Mouse (Mus musculus): ENCODE measurements around the gene Ccl28.
"Not testable (repeated sequence)": the region's sequence is repeated elsewhere in the genome, so short reads cannot be mapped to it uniquely, and the experiment has no call there.

Ccl28 gene

GRCm38 (mm10) chr13:119648891-119649698 is 25.5 kb downstream of the Ccl28 start:
- DNase-seq (ENCODE audit: low read depth) = no peak

DNA sequence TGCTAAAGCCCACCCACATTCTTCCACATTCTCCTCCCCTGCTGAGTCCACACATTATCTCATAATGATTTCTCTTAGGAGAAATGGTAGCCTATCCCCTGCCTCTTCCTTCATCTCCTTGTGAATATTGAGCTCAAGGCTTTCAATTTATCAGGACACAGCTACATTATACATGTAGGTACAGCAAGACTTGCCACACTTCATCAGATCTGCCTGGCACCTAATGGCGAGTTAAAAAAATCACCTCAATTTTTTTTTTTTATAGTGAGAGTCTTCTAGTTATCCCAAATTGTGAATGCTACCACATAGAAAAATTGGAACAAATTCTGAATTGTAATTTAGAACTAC is 26.1 kb downstream of the Ccl28 start:
- DNase-seq (ENCODE audit: low read depth) = no peak

- peak; percentile 45 for DNase-seq (ENCODE audit: low read depth)
These were observed 31.1 kb downstream of the Ccl28 start for GRCm38 (mm10) chr13:119654734-119655133.

GRCm38 (mm10) chr13:119656246-119656645 is 32.6 kb downstream of the Ccl28 start:
- no peak for DNase-seq (ENCODE audit: low read depth)

DNA sequence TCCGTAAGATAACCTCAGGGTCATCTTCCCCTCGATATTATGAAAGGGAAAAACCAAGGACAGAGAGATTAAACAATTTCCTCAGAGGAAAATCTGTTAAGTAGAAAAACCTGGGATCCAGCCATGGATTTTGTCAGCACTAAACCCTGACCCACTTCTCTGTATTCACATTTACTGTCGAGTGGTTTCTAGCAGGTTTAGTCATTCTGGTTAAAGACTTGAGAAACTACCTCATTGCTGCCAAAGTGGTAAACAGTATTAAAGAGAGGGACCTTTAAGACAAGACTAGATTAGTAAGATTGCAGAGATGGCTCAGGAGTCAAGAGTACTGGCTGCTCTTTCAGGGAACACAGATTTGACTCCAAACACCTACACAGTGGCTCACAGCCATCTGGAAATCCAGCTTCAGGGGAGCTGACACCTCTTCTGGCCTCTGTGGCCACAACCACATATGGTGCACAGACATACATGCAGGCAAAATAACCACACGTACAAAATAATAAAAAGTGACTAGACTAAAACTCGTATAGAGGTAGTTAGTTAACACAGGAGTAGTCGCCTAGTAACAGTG is 33.3 kb downstream of the Ccl28 start:
- DNase-seq (ENCODE audit: low read depth) = peak; percentile 59

- not testable (repeated sequence) for DNase-seq (ENCODE audit: low read depth)
These were observed 37.8 kb downstream of the Ccl28 start for GRCm38 (mm10) chr13:119661420-119661819.

DNA sequence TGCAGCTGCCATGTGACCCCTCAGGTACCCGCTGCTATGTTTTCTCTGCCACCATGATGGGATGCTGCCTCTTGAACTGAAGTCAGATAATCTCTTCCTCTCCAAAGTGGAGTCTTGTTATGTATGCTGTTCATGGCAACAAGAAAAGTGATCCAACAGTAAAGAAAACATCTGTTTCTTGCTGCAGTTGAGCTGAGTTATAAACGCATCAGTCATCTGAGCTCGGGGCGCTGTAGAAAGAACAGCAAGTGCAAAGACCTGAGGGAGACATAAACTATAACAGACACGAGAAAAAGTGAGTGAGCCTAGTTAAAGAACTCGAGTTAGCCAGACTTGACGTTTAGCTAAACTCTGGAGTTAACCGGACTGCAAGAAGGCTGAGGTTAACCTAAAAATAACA is 55.2 kb downstream of the Ccl28 start:
- DNase-seq (ENCODE audit: low read depth) = peak; percentile 31

DNA sequence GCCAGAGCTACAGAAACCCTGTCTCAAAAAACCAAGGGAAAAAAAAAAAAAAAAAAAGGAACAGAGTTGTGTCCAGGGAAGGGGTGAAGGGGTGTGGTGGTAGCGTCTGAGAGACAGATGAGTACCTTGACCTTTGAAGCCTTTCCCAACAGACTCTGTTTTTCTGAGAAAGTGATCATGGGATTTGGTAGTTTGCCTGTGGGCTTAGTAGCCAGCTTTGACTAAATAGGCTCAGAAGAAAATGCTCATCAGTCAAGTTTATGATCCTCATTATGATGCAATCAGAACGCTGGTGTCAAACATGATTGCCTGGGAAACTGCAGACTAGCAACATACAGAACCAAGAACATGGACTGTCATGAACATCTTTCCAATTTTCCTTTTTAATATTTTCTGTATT is 56.1 kb downstream of the Ccl28 start:
- DNase-seq (ENCODE audit: low read depth) = no peak

- DNase-seq (ENCODE audit: low read depth) = no peak
These were observed 57.5 kb downstream of the Ccl28 start for GRCm38 (mm10) chr13:119681161-119681560.

DNA sequence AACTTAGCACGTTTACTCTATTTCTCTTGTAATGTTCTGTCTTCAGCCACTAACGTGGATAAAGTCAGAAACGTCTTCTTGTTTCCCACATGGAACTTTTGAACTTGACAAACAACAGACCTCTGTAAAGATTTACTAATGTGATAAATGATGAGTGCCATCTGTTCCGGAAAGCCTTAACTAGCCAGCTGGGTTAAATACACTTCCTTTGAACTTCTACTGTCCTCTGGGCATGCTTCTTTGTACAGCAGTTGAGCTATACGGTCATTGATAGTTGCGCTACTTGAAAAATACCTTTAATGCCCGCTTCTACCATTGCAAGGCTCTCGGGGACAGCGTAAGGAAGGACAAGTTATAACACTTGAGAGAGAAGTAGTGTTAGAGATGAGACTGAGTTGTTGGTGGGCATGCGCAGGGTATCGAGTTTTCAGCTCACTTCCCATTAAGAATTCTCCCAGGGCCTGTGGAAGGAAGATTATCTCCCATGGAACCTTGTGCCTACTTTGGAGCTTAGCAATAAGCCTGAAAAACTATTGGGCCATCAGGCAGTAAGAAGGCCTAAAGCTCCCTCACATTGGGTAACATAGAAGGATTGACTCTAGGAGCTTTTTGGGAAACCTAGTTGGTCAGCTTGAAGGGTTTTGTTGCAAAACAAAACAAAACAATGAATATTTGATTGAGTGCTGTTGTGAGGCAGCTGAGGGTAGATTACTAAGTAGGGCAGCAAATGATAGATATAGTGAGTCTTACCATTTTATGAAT is 61.0 kb downstream of the Ccl28 start:
- no peak for DNase-seq (ENCODE audit: low read depth)

DNA sequence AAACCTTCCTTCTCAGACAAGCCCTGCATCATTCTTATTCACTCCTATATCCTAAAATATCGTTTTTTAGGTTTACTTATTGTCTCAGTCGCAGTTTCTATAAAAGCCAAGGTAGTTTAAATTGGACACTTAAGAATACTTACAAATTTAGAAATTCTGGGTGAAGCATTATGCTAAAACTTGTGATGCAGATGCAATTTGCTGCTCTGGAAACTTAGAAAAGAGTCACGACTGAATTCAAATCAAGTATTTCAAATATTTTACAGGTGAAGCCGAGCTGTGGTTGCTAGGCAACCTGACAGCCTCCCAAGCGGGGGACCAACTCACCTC is 66.1 kb downstream of the Ccl28 start:
- DNase-seq (ENCODE audit: low read depth) = no peak

DNA sequence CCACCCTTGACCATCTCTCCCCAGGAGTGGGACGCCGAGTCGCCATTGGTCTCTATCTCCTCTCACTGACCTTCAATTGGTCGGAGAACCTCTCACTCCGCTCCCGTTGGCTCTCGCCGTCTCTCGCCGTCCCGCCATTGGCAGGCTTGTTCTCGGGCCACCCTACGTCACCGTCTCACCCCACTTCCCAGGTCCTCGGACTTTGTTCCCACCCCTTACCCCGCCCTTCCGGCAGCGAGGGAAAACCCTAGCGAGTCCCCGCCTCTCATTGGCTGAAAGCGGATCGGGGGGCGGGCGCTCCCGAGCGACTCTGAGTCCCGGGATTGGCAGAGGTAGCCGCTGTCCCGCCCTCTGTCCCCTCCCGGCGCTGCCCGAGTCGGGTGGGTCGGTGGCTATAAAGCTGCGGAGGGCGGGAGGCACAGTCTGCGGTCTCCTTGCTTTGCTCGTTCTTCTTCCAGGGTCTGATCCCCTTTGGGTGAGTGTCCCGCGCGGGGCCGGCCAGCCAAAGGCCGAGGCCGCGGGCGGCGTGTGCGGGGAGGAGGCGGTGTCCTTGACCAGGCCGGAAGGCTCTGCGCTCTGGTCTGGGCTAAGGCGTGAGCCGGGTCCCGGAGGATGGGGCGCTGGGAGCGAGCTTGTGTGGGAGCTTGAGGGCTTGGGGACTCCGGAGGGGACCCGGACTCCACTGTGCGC is 66.6 kb downstream of the Ccl28 start, which contains the start of gene Hmgcs1:
Gene Hmgcs1 (plus strand): TSS at position 341 of the 690 bp plus-strand sequence.
- peak; percentile 99 for DNase-seq (ENCODE audit: low read depth)

DNA sequence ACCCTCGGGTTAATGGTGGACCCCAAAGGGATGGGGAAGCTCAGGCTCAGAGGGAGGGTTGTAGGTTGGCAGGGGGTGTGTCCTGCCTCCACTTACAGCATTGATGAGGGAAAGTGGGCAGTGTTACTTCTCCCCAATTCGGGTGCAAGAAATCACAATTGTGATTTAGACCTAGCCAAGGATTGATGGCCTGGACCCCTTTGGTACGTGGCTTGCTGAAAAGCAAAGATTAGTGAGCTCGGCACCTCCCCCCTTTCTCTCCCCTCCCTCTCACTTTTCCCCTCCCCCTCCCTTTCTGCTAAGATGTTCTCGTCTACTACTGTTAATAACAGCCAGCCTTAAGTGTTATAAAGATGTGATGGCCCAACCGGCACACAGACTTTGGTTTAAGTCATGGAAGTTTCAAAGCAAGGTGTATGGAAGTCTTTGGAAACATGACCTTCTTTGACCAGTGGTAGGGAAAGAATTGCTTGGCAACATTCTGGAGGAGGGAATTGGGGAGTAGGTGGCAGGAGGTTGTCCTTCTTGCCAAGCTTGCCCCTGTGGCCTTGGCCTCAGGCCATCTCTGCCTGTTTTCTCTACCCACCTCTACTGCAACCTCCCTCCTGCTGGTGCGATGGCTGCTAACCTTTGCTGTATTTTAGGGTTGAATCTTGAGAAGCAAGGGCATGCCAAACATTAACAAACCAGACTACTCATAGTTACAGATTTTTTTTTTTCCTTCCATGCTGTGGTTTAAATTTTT is 67.4 kb downstream of the Ccl28 start:
- peak; percentile 50 for DNase-seq (ENCODE audit: low read depth)

DNA sequence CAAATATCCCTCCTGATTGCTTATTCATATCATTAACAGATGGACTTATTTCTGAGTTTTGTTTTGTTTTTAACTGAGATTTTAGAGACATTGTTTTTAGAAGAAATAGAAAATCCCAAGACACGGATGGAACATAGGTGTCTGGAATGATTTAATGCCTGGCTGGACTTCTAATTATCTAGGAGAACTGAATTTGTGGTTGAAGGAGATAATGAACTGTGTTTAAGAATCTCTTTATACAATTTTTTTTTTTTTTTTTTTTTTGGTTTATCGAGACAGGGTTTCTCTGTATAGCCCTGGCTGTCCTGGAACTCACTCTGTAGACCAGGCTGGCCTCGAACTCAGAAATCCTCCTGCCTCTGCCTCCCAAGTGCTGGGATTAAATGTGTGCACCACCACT is 68.3 kb downstream of the Ccl28 start:
- not testable (repeated sequence) for DNase-seq (ENCODE audit: low read depth)

DNA sequence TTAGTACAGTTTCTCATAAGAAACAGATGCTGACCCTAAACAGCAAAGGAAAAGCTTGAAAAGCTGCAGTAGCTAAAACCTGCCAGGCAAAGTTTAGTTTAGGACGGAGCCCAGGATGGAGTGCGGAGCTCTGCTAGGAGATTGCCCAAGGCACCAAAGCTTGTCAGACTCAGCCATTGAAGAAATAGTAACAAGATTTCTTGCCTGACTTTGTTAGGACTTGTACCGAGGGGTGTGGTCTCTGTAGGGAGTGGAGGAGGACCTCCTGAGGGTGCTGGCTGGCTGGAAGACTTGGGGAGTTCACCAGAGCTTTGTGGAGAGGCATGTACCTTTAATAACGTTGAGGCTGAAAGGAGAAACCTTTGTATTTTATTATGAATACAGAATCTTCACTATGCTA is 72.1 kb downstream of the Ccl28 start:
- DNase-seq (ENCODE audit: low read depth) = no peak

DNA sequence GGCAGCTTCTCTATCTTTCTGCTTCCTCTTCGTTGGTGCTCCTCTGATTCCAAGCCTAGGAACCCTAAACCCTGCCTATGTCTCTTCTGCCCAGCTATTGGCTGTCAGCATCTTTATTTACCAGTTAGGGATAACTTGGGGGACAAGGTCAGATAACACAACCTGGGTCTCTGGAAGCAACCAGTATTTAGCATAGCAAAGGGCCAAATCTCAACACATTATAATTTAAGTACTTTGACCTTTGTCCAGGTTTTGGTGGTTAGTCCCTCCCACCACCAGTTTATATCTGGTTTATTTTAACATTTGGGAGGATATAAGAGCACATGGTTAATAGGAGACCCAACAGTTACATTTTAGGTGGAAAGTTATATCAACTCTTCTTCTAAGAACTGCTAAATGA is 72.9 kb downstream of the Ccl28 start:
- DNase-seq (ENCODE audit: low read depth) = no peak

DNA sequence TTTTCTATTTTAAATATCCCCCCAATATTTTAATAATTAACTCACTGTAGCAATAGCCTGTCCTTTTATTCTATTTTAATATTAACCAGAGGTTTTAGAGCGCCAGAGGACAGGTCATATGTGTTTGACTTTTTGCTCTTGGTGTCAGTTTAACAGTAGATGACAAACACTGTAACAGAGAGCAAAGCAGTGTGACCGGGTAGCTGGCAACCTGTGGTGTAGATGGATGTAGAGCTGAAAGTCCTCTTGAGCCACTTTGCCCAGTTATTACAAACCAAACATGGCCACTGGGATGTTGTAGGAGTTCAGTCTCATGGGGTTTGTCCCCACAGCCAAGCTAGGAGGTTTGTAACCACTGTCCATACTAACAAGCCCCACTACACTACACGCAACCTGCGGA is 74.8 kb downstream of the Ccl28 start:
- DNase-seq (ENCODE audit: low read depth) = no peak
